Mouse (Mus musculus): ENCODE data around the gene Gm43552. TPM values are rescaled to one million over a fixed set of nuclear protein-coding genes. Genes with fewer than 3 reads are reported as not detected.

Gene Gm43552
- polyA plus RNA-seq, 1 experiment = not detected

DNA sequence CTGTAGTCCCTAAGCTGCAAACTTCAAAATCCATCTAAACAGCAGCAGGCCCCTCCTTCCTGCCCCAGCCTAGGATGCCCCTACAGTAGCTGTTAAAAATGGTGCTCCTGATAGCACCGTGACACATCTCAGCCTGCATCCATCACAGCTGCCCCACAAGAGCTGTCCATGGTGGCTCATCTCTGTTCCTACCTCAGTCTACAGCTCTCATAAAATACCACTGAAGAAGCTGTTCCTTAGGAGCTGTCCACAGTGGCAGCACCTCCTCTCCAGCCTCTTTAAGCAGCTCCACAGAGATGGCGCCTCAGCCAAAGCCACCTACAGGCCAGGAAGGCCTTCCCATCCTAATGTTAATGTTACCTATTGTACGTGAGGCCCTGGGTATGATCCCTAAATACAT is 25.7 kb downstream of the Gm43552 start:
- H3K4me2 ChIP-seq (ENCODE audit: low read depth) = no peak overlapping the region
- peaks cover 12% of the 10 kb centered on the region for H3K36me3 ChIP-seq (ENCODE audit: control insufficient read depth, insufficient read depth)
- no peaks in the 10 kb centered on the region for H3K27me3 ChIP-seq (ENCODE audit: control insufficient read depth, insufficient read depth, insufficient read length)
- H3K79me2 ChIP-seq (ENCODE audit: control insufficient read depth, insufficient read depth) = no peaks in the 10 kb centered on the region
- TF ChIP-seq POLR2A (IDR thresholded peaks at IDR 0.05; ENCODE audit: insufficient read length, low read depth) = no peak
- TF ChIP-seq USF1 (IDR thresholded peaks at IDR 0.05; ENCODE audit: low read depth) = no peak
- no peak for TF ChIP-seq MAX (IDR thresholded peaks at IDR 0.05; ENCODE audit: low read depth)
- TF ChIP-seq REST (IDR thresholded peaks at IDR 0.05; ENCODE audit: insufficient read depth, insufficient read length) = peak; percentile 79
- no peak for TF ChIP-seq TCF12 (IDR thresholded peaks at IDR 0.05; ENCODE audit: insufficient read depth, poor library complexity, severe bottlenecking)
- no peak for TF ChIP-seq TCF3 (IDR thresholded peaks at IDR 0.05; ENCODE audit: insufficient read length, low read depth)
- peak in 1 of 3 experiments; percentile 11 for TF ChIP-seq MYOG (IDR thresholded peaks at IDR 0.05; ENCODE audit: control insufficient read depth in 1 of 3, insufficient read depth in 1 of 3, insufficient read length in 2 of 3, low read depth in 2 of 3)
- H3ac ChIP-seq (ENCODE audit: control insufficient read depth, insufficient read length) = no peak overlapping the region
- no peak overlapping the region for H3K4me3 ChIP-seq

DNA sequence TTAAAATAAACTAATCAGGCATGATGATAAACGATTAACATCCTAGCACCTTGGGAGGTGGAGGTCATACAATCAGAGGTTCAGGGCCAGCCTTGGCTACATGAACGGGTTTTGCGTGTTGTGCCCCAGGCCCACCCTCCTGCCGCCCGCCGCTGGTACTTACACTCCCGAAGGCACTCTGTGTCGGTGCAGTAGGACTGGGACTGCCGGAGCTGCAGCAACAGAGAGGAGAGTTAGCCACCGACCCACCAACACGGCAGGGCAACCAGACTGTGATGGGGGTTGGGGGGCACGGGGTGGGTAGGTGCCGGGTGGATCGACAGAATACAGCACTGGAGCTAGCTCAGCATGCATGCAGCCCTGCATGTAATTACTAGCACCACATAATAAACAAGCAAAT is 32.3 kb downstream of the Gm43552 start:
- H3K79me2 ChIP-seq (ENCODE audit: control insufficient read depth, insufficient read depth) = no peaks in the 10 kb centered on the region
- TF ChIP-seq TCF12 (IDR thresholded peaks at IDR 0.05; ENCODE audit: insufficient read depth, poor library complexity, severe bottlenecking) (no peak), REST (IDR thresholded peaks at IDR 0.05; ENCODE audit: insufficient read depth, insufficient read length) (no peak), MYOG (IDR thresholded peaks at IDR 0.05; ENCODE audit: control insufficient read depth in 1 of 3, insufficient read depth in 1 of 3, insufficient read length in 2 of 3, low read depth in 2 of 3) (no peak), CEBPB (IDR thresholded peaks at IDR 0.05; ENCODE audit: insufficient read depth, poor library complexity, severe bottlenecking) (no peak), E2F4 (IDR thresholded peaks at IDR 0.05; ENCODE audit: insufficient read depth) (no peak), MYOD1 (IDR thresholded peaks at IDR 0.05; ENCODE audit: control insufficient read depth in 1 of 3, insufficient read length in 2 of 3, low read depth in 2 of 3) (no peak), SRF (IDR thresholded peaks at IDR 0.05; ENCODE audit: control insufficient read depth, insufficient read length, low read depth) (no peak), POLR2A (IDR thresholded peaks at IDR 0.05; ENCODE audit: insufficient read length, low read depth) (no peak), POLR2AphosphoS2 (IDR thresholded peaks at IDR 0.05; ENCODE audit: insufficient read length, low read depth) (no peak), TCF3 (IDR thresholded peaks at IDR 0.05; ENCODE audit: insufficient read length, low read depth) (no peak)
- peaks cover 3% of the 10 kb centered on the region for H3K36me3 ChIP-seq (ENCODE audit: control insufficient read depth, insufficient read depth)
- H3ac ChIP-seq (ENCODE audit: control insufficient read depth, insufficient read length) = no peak overlapping the region
- no peak overlapping the region for H3K4me2 ChIP-seq (ENCODE audit: low read depth)
- H3K4me3 ChIP-seq = no peak overlapping the region
- no peaks in the 10 kb centered on the region for H3K27me3 ChIP-seq (ENCODE audit: control insufficient read depth, insufficient read depth, insufficient read length)

DNA sequence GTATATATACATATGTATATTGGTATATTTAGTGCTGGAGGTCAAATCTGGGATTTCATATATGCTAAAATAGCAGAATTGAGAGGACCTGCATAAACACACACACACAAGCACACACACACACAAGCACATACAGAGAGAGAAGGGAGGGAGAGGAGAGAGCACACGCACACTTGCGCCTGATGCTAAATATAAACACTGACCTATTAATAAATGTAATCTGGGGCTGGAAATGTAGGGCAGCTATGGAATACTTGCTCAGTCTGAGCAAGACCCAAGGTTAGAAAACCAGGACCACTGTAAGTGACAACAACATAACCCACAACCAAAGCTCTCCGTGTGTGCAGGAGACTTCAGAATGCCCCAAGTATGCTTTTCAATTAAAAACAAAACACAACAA is 33.2 kb downstream of the Gm43552 start:
- TF ChIP-seq POLR2AphosphoS2 (IDR thresholded peaks at IDR 0.05; ENCODE audit: insufficient read length, low read depth) = no peak
- TF ChIP-seq TCF12 (IDR thresholded peaks at IDR 0.05; ENCODE audit: insufficient read depth, poor library complexity, severe bottlenecking) = no peak
- H3K36me3 ChIP-seq (ENCODE audit: control insufficient read depth, insufficient read depth) = no peaks in the 10 kb centered on the region
- H3ac ChIP-seq (ENCODE audit: control insufficient read depth, insufficient read length) = no peak overlapping the region
- no peak overlapping the region for H3K4me2 ChIP-seq (ENCODE audit: low read depth)
- no peaks in the 10 kb centered on the region for H3K27me3 ChIP-seq (ENCODE audit: control insufficient read depth, insufficient read depth, insufficient read length)
- no peak overlapping the region for H3K4me3 ChIP-seq
- H3K79me2 ChIP-seq (ENCODE audit: control insufficient read depth, insufficient read depth) = no peaks in the 10 kb centered on the region

DNA sequence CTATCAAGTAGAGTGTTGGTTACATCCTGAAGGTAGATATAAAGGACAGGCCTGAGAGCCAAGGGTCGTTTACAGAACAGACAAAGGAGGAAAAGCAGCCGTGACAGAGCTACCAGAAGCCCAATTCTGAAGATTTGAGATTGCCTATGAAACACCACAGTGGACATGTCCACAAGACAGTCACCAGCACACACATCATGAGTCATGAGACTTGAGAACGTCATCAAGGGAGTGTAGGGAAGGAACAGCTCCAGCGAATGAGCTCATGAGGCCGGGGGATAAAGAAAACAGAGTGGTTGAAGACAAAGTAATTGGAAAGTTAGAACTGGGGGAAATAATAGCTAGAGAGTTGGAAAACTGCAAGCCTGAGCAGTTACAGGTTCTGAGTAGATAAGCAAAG is 34.8 kb downstream of the Gm43552 start:
- H3K79me2 ChIP-seq (ENCODE audit: control insufficient read depth, insufficient read depth) = no peaks in the 10 kb centered on the region
- H3K4me3 ChIP-seq = no peak overlapping the region
- no peaks in the 10 kb centered on the region for H3K36me3 ChIP-seq (ENCODE audit: control insufficient read depth, insufficient read depth)
- peak overlapping the region; percentile 47 for H3K4me2 ChIP-seq (ENCODE audit: low read depth)
- no peak overlapping the region for H3ac ChIP-seq (ENCODE audit: control insufficient read depth, insufficient read length)
- H3K27me3 ChIP-seq (ENCODE audit: control insufficient read depth, insufficient read depth, insufficient read length) = no peaks in the 10 kb centered on the region
- peak; percentile 39 for TF ChIP-seq MAX (IDR thresholded peaks at IDR 0.05; ENCODE audit: low read depth)
- no peak for TF ChIP-seq USF1 (IDR thresholded peaks at IDR 0.05; ENCODE audit: low read depth)

DNA sequence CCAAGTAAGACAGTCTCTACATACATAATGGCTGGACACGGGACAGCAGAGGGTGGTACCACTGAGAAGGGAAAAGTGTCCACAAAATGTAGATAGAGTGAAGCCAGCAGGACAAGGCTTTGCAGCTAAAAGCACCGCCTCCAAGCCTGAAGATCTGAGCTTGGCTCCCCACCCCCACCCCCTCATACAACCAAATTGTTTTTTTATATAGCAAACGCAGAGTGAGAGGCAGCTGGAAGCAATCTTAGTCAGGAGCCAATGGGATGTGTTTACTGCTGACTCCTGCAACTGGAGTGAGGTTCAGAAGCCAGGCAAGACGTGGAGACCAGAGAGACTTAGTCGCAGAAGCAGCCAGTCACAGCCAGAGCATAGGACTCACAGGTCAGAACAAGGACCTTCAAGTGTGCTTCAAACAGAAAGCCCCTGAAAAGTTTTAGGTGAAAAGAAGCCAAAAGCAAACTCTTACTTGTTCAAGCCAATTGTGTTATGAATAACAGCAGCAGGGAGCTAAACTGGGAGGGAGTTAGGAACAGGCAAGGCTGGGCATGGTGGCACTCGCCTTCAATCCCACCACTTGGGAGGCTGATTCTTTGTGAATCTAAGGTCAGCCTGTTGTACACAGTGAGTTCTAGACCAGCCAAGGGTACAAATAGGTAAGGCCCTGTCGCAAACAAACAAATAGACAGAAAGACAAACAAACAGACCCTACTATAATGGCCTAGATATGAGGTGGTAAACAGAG is 35.4 kb downstream of the Gm43552 start:
- Histone ChIP-seq H3K4me3 (no peak overlapping the region), H3ac (ENCODE audit: control insufficient read depth, insufficient read length) (no peak overlapping the region), H3K4me2 (ENCODE audit: low read depth) (peak overlapping the region; percentile 47), H3K79me2 (ENCODE audit: control insufficient read depth, insufficient read depth) (no peaks in the 10 kb centered on the region), H3K27me3 (ENCODE audit: control insufficient read depth, insufficient read depth, insufficient read length) (no peaks in the 10 kb centered on the region), H3K36me3 (ENCODE audit: control insufficient read depth, insufficient read depth) (no peaks in the 10 kb centered on the region)
- no peak for TF ChIP-seq TCF12 (IDR thresholded peaks at IDR 0.05; ENCODE audit: insufficient read depth, poor library complexity, severe bottlenecking)
- no peak for TF ChIP-seq MAX (IDR thresholded peaks at IDR 0.05; ENCODE audit: low read depth)
- no peak for TF ChIP-seq E2F4 (IDR thresholded peaks at IDR 0.05; ENCODE audit: insufficient read depth)
- no peak for TF ChIP-seq POLR2AphosphoS2 (IDR thresholded peaks at IDR 0.05; ENCODE audit: insufficient read length, low read depth)
- no peak for TF ChIP-seq CEBPB (IDR thresholded peaks at IDR 0.05; ENCODE audit: insufficient read depth, poor library complexity, severe bottlenecking)
- no peak for TF ChIP-seq POLR2A (IDR thresholded peaks at IDR 0.05; ENCODE audit: insufficient read length, low read depth)
- TF ChIP-seq TCF3 (IDR thresholded peaks at IDR 0.05; ENCODE audit: insufficient read length, low read depth) = no peak
- TF ChIP-seq REST (IDR thresholded peaks at IDR 0.05; ENCODE audit: insufficient read depth, insufficient read length) = no peak
- TF ChIP-seq MYOG (IDR thresholded peaks at IDR 0.05; ENCODE audit: control insufficient read depth in 1 of 3, insufficient read depth in 1 of 3, insufficient read length in 2 of 3, low read depth in 2 of 3) = no peak
